Mouse (Mus musculus) midbrain, embryonic 14.5 days (tissue): Measurements from ENCODE around the gene Olfr522. TPM values are rescaled to one million over a fixed set of nuclear protein-coding genes. Genes with fewer than 3 reads are reported as not detected.
A peak's percentile ranks its signal among the peaks of the same experiment; 100 is the strongest.

Experiments
- ATAC-seq: fragments of 200-750 bp; cut with Nextera tagmentation; 2 replicates; pipeline ENCODE4 v1.8.0; 2017; ENCODE audit warnings: moderate number of reproducible peaks, moderate library complexity; ENCODE audit not compliant: low FRiP score, low TSS enrichment
- DNase-seq: peaks from one replicate; pipeline ENCODE4 v3.0.0-alpha.2; 2015
- H3K27ac ChIP-seq: fragments of 300-500 bp; sonication (generic); replicated peaks from 2 replicates; pipeline ENCODE4 v1.5.1; 2014; ENCODE audit warnings: mild to moderate bottlenecking, low read depth, low read length, moderate library complexity
- H3K27me3 ChIP-seq: fragments of 300-500 bp; sonication (generic); 2 replicates; pipeline ENCODE4 v1.6.1; 2014; ENCODE audit warnings: low read length, control low read depth, mixed read lengths; ENCODE audit not compliant: control insufficient read depth, insufficient read depth
- H3K36me3 ChIP-seq: fragments of 300-500 bp; sonication (generic); 2 replicates; pipeline ENCODE4 v1.6.1; 2014; ENCODE audit warnings: low read length, control low read depth; ENCODE audit not compliant: control insufficient read depth, insufficient read depth
- H3K4me1 ChIP-seq: fragments of 300-500 bp; sonication (generic); 2 replicates; pipeline ENCODE4 v1.6.1; 2014; ENCODE audit warnings: mild to moderate bottlenecking, antibody characterized with exemption, low read length, control low read depth; ENCODE audit not compliant: control insufficient read depth, insufficient read depth
- H3K4me2 ChIP-seq: fragments of 300-500 bp; sonication (generic); 2 replicates; pipeline ENCODE4 v1.6.1; 2014; ENCODE audit warnings: mild to moderate bottlenecking, low read length, moderate library complexity
- H3K4me3 ChIP-seq: fragments of 300-500 bp; sonication (generic); replicated peaks from 2 replicates; pipeline ENCODE4 v1.5.1; 2014; ENCODE audit warnings: low read depth, low read length
- H3K9ac ChIP-seq: fragments of 300-500 bp; sonication (generic); replicated peaks from 2 replicates; pipeline ENCODE4 v1.6.1; 2014; ENCODE audit warnings: mild to moderate bottlenecking, low read length, moderate library complexity
- H3K9me3 ChIP-seq: fragments of 300-500 bp; sonication (generic); 2 replicates; pipeline ENCODE4 v1.6.1; 2016; ENCODE audit warnings: low read length, control low read depth, mixed read lengths; ENCODE audit not compliant: control insufficient read depth
- WGBS: fragments of 180-500 bp; shearing (Covaris S2); extraction: QIAGEN DNeasy Blood & Tissue Kit; methylation state at CpG from one replicate; pipeline ENCODE4 v1.1.7; 2014; 5-methylcytosine and 5-hydroxymethylcytosine counted together
- polyA plus RNA-seq: library from polyadenylated mRNA; unstranded; fragments of >200 nt; fragmentation: Nextera tagmentation; extraction: Ambion mirVana; gene quantifications from 2 replicates; pipeline ENCODE4 v1.2.1, GENCODE M21; 2014

The Olfr522 gene
- polyA plus RNA-seq = not detected in 2 replicates

- DNase-seq = no peak
- H3K4me3 ChIP-seq = no peak within 1 kb of the TSS
- H3K9me3 ChIP-seq = no peaks in the 10 kb centered on the region
- no peaks in the 10 kb centered on the region for H3K4me1 ChIP-seq
- no peak within 1 kb of the TSS for H3K9ac ChIP-seq
- no peaks in the 10 kb centered on the region for H3K36me3 ChIP-seq
- H3K27ac ChIP-seq = no peak within 1 kb of the TSS
- WGBS = 76% methylated on average over 7 of the region's 7 CpGs
- no peak for ATAC-seq
- no peak within 1 kb of the TSS for H3K4me2 ChIP-seq
- H3K27me3 ChIP-seq = no peaks in the 10 kb centered on the region
These were observed at the start of gene Olfr522 for GRCm38 (mm10) chr7:140164664-140165063. Gene Olfr522, minus strand, starts transcription at chr7:140164764.

- ATAC-seq = no peak
- Histone ChIP-seq H3K4me3 (no peak overlapping the region), H3K27me3 (no peaks in the 10 kb centered on the region), H3K9me3 (no peaks in the 10 kb centered on the region), H3K36me3 (no peaks in the 10 kb centered on the region), H3K4me2 (no peak overlapping the region), H3K9ac (no peak overlapping the region), H3K4me1 (no peaks in the 10 kb centered on the region), H3K27ac (no peak overlapping the region)
- 87% methylated on average over 5 of the region's 5 CpGs for WGBS
- DNase-seq = no peak
These were observed 49.3 kb upstream of the Olfr522 start for GRCm38 (mm10) chr7:140213841-140214240.

DNA sequence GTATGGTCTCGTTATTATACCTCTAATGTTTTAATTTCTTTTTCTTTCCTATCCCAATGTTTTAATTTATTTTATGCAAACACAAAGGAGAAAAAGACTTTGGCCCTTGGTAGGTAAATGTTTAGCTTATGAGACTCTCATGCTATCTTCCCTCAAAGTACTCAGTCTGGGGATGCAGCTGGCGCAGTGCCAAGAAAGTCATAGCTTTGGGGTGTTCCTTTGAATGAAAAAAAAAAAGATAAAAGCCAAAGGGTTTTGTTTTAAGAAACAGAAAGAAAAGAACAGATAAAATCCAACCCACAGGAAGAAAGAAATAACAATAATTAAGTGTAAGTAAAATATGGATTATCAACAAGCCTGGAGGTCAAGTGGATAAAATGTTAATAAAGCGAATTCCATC, 44.1 kb upstream of the Olfr522 start:
- Histone ChIP-seq H3K4me2 (no peak overlapping the region), H3K9ac (no peak overlapping the region), H3K4me3 (no peak overlapping the region), H3K36me3 (no peaks in the 10 kb centered on the region), H3K4me1 (no peaks in the 10 kb centered on the region), H3K27me3 (no peaks in the 10 kb centered on the region), H3K9me3 (no peaks in the 10 kb centered on the region), H3K27ac (no peak overlapping the region)
- 88% methylated on average over 3 of the region's 3 CpGs for WGBS
- DNase-seq (peak; percentile 18), ATAC-seq (no peak)

- no peak overlapping the region for H3K4me3 ChIP-seq
- ATAC-seq = no peak
- H3K9ac ChIP-seq = no peak overlapping the region
- H3K27me3 ChIP-seq = no peaks in the 10 kb centered on the region
- H3K9me3 ChIP-seq = no peaks in the 10 kb centered on the region
- 81% methylated on average over 8 of the region's 8 CpGs for WGBS
- no peaks in the 10 kb centered on the region for H3K36me3 ChIP-seq
- H3K4me1 ChIP-seq = no peaks in the 10 kb centered on the region
- no peak for DNase-seq
- H3K4me2 ChIP-seq = no peak overlapping the region
- H3K27ac ChIP-seq = no peak overlapping the region
These were observed 43.6 kb upstream of the Olfr522 start for GRCm38 (mm10) chr7:140208153-140208552.

DNA sequence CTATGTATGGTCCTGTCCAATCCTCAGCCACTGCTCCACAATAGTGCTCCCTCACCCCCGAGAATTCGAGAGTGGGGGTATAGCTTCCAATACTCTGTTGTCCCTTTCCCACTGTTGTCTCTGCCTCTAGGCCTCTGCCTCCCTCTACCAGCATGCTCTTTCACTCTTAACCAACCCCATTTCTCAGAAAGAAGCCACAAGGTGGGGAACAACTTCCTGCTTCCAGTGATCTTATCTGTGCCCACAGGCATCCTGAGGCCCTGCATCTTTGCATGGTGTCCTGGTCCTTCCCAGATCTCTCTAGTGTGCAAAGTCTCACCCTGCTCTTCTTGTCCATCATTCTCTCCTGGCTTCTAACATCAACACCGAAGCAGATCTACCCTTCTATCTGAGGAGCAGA, 42.3 kb upstream of the Olfr522 start:
- H3K9ac ChIP-seq = no peak overlapping the region
- WGBS = 87% methylated on average over 3 of the region's 3 CpGs
- no peaks in the 10 kb centered on the region for H3K9me3 ChIP-seq
- no peaks in the 10 kb centered on the region for H3K27me3 ChIP-seq
- no peaks in the 10 kb centered on the region for H3K36me3 ChIP-seq
- H3K4me3 ChIP-seq = no peak overlapping the region
- DNase-seq (no peak), ATAC-seq (no peak)
- no peak overlapping the region for H3K4me2 ChIP-seq
- H3K4me1 ChIP-seq = no peaks in the 10 kb centered on the region
- no peak overlapping the region for H3K27ac ChIP-seq

GRCm38 (mm10) chr7:140205864-140206263, 41.3 kb upstream of the Olfr522 start, which contains the start of gene Olfr524:
Gene Olfr524, minus strand, starts transcription at chr7:140205964.
- Histone ChIP-seq H3K36me3 (no peaks in the 10 kb centered on the region), H3K4me3 (no peak within 1 kb of the TSS), H3K27ac (no peak within 1 kb of the TSS), H3K9ac (no peak within 1 kb of the TSS), H3K27me3 (no peaks in the 10 kb centered on the region), H3K9me3 (no peaks in the 10 kb centered on the region), H3K4me1 (no peaks in the 10 kb centered on the region), H3K4me2 (no peak within 1 kb of the TSS)
- DNase-seq (no peak), ATAC-seq (no peak)

GRCm38 (mm10) chr7:140201090-140201489, 36.5 kb upstream of the Olfr522 start:
- no peak overlapping the region for H3K9ac ChIP-seq
- 88% methylated on average over 4 of the region's 4 CpGs for WGBS
- H3K9me3 ChIP-seq = no peaks in the 10 kb centered on the region
- no peak overlapping the region for H3K27ac ChIP-seq
- H3K4me1 ChIP-seq = no peaks in the 10 kb centered on the region
- H3K27me3 ChIP-seq = no peaks in the 10 kb centered on the region
- ATAC-seq (no peak), DNase-seq (no peak)
- H3K36me3 ChIP-seq = no peaks in the 10 kb centered on the region
- H3K4me2 ChIP-seq = no peak overlapping the region
- no peak overlapping the region for H3K4me3 ChIP-seq

GRCm38 (mm10) chr7:140196002-140196401, 31.4 kb upstream of the Olfr522 start:
- Histone ChIP-seq H3K4me3 (no peak overlapping the region), H3K9ac (no peak overlapping the region), H3K9me3 (no peaks in the 10 kb centered on the region), H3K27ac (no peak overlapping the region), H3K27me3 (no peaks in the 10 kb centered on the region), H3K36me3 (no peaks in the 10 kb centered on the region), H3K4me1 (no peaks in the 10 kb centered on the region), H3K4me2 (no peak overlapping the region)
- DNase-seq (no peak), ATAC-seq (no peak)
- 85% methylated on average over 8 of the region's 8 CpGs for WGBS

GRCm38 (mm10) chr7:140194031-140194430, 29.5 kb upstream of the Olfr522 start:
- Histone ChIP-seq H3K9ac (no peak overlapping the region), H3K4me2 (no peak overlapping the region), H3K4me1 (no peaks in the 10 kb centered on the region), H3K27me3 (no peaks in the 10 kb centered on the region), H3K4me3 (no peak overlapping the region), H3K9me3 (no peaks in the 10 kb centered on the region), H3K36me3 (no peaks in the 10 kb centered on the region), H3K27ac (no peak overlapping the region)
- DNase-seq (no peak), ATAC-seq (no peak)
- WGBS = 91% methylated on average over 4 of the region's 4 CpGs
